Mouse (Mus musculus) liver, embryonic 11.5 days (tissue): Measurements from ENCODE around the gene Irak3. TPM values are rescaled to one million over a fixed set of nuclear protein-coding genes. Genes with fewer than 3 reads are reported as not detected.

Experiments
- ATAC-seq: fragments of 200-750 bp; cut with Nextera tagmentation; replicated peaks from 2 replicates; pipeline ENCODE4 v1.8.0; 2017; ENCODE audit warnings: moderate number of reproducible peaks, mild to moderate bottlenecking, moderate TSS enrichment, moderate library complexity; ENCODE audit not compliant: low FRiP score
- DNase-seq: peaks from one replicate; pipeline ENCODE4 v3.0.0-alpha.2; 2017; ENCODE audit warnings: low spot score
- H3K27ac ChIP-seq: fragments of 300-500 bp; sonication (generic); 2 replicates; pipeline ENCODE4 v1.5.1; 2014; ENCODE audit warnings: mild to moderate bottlenecking, low read depth, low read length, control low read depth
- H3K27me3 ChIP-seq: fragments of 300-500 bp; sonication (generic); replicated peaks from 2 replicates; pipeline ENCODE4 v1.6.1; 2014; ENCODE audit warnings: low read length, mixed read lengths; ENCODE audit not compliant: control insufficient read depth, insufficient read depth
- H3K36me3 ChIP-seq: fragments of 300-500 bp; sonication (generic); 2 replicates; pipeline ENCODE4 v1.6.1; 2014; ENCODE audit warnings: mild to moderate bottlenecking, low read length, moderate library complexity, mixed read lengths; ENCODE audit not compliant: control insufficient read depth, insufficient read depth
- H3K4me1 ChIP-seq: fragments of 300-500 bp; sonication (generic); replicated peaks from 2 replicates; pipeline ENCODE4 v1.6.1; 2014; ENCODE audit warnings: low read length, mixed read lengths; ENCODE audit not compliant: control insufficient read depth, insufficient read depth
- H3K4me2 ChIP-seq: fragments of 300-500 bp; sonication (generic); 2 replicates; pipeline ENCODE4 v1.6.1; 2014; ENCODE audit warnings: mild to moderate bottlenecking, control low read depth, moderate library complexity
- H3K4me3 ChIP-seq: fragments of 300-500 bp; sonication (generic); 2 replicates; pipeline ENCODE4 v1.5.1; 2014; ENCODE audit warnings: low read depth, low read length, control low read depth
- H3K9ac ChIP-seq: fragments of 300-500 bp; sonication (generic); 2 replicates; pipeline ENCODE4 v1.6.1; 2014; ENCODE audit warnings: low read depth, low read length, control low read depth
- H3K9me3 ChIP-seq: fragments of 300-500 bp; sonication (generic); 2 replicates; pipeline ENCODE4 v1.6.1; 2016; ENCODE audit warnings: low read length, inconsistent platforms, mixed read lengths; ENCODE audit not compliant: control insufficient read depth
- WGBS: fragments of 180-500 bp; shearing (Covaris S2); extraction: QIAGEN DNeasy Blood & Tissue Kit; methylation state at CpG from one replicate; pipeline ENCODE4 v1.1.7; 2014; 5-methylcytosine and 5-hydroxymethylcytosine counted together
- polyA plus RNA-seq: library from polyadenylated mRNA; unstranded; fragments of >200 nt; fragmentation: Nextera tagmentation; extraction: Ambion mirVana; gene quantifications from 2 replicates; pipeline ENCODE4 v1.2.1, GENCODE M21; 2014

The Irak3 gene
- polyA plus RNA-seq: 0.57 and 0.67 TPM in 2 replicates

- WGBS: 1% methylated on average over 13 of the region's 13 CpGs
- H3K27ac ChIP-seq: no peak within 1 kb of the TSS
- ATAC-seq: peak; percentile 72
- peak within 1 kb of the TSS; percentile 58 for H3K9ac ChIP-seq
- H3K27me3 ChIP-seq: peaks cover 11% of the 10 kb centered on the region
- no peaks in the 10 kb centered on the region for H3K36me3 ChIP-seq
- peak within 1 kb of the TSS; percentile 64 for H3K4me3 ChIP-seq
- H3K9me3 ChIP-seq: no peaks in the 10 kb centered on the region
- no peaks in the 10 kb centered on the region; the same call in none of the 2 replicates for H3K4me1 ChIP-seq
- H3K4me2 ChIP-seq: peak within 1 kb of the TSS; percentile 99
- peak; percentile 79 for DNase-seq
Measured at GRCm38 (mm10) chr10:120201961-120202402, at the start of gene Irak3. Irak3 (minus strand) TSS chr10:120202130.

GRCm38 (mm10) chr10:120250911-120251683 is 49.2 kb upstream of the Irak3 start:
- Histone ChIP-seq H3K27me3 (no peaks in the 10 kb centered on the region), H3K27ac (no peak overlapping the region), H3K9ac (no peak overlapping the region), H3K9me3 (no peaks in the 10 kb centered on the region), H3K4me2 (no peak overlapping the region), H3K36me3 (no peaks in the 10 kb centered on the region), H3K4me3 (no peak overlapping the region), H3K4me1 (0 out of 2 replicates have a peak, but pooled peaks cover 3% of the 10 kb centered on the region)
- DNase-seq (no peak), ATAC-seq (no peak)
- 46% methylated on average over 11 of the region's 11 CpGs for WGBS

- Histone ChIP-seq H3K36me3 (no peaks in the 10 kb centered on the region), H3K4me2 (peak overlapping the region; percentile 22), H3K4me1 (0 out of 2 replicates have a peak, but pooled peaks cover 3% of the 10 kb centered on the region), H3K27me3 (no peaks in the 10 kb centered on the region), H3K4me3 (no peak overlapping the region), H3K9me3 (no peaks in the 10 kb centered on the region), H3K9ac (no peak overlapping the region), H3K27ac (no peak overlapping the region)
- DNase-seq: peak; percentile 53
- WGBS: 34% methylated on average over 9 of the region's 9 CpGs
- ATAC-seq: no peak
Measured at GRCm38 (mm10) chr10:120246994-120247750, 45.2 kb upstream of the Irak3 start.

GRCm38 (mm10) chr10:120245681-120246080 is 43.8 kb upstream of the Irak3 start:
- Histone ChIP-seq H3K4me3 (no peak overlapping the region), H3K4me1 (0 out of 2 replicates have a peak, but pooled peaks cover 3% of the 10 kb centered on the region), H3K4me2 (no peak overlapping the region), H3K9ac (no peak overlapping the region), H3K27me3 (no peaks in the 10 kb centered on the region), H3K27ac (no peak overlapping the region), H3K36me3 (no peaks in the 10 kb centered on the region), H3K9me3 (no peaks in the 10 kb centered on the region)
- 87% methylated on average over 5 of the region's 5 CpGs for WGBS
- DNase-seq: no peak
- no peak for ATAC-seq

- DNase-seq (no peak), ATAC-seq (no peak)
- H3K4me3 ChIP-seq: no peak overlapping the region
- no peak overlapping the region for H3K9ac ChIP-seq
- no peaks in the 10 kb centered on the region for H3K9me3 ChIP-seq
- no peak overlapping the region for H3K27ac ChIP-seq
- peaks cover 3% of the 10 kb centered on the region; the same call in 1 of the 2 replicates for H3K4me1 ChIP-seq
- no peak overlapping the region for H3K4me2 ChIP-seq
- 60% methylated on average over 6 of the region's 6 CpGs for WGBS
- H3K27me3 ChIP-seq: no peaks in the 10 kb centered on the region
- no peaks in the 10 kb centered on the region for H3K36me3 ChIP-seq
Measured at GRCm38 (mm10) chr10:120242421-120242820, 40.5 kb upstream of the Irak3 start.

GRCm38 (mm10) chr10:120239476-120239875 is 37.5 kb upstream of the Irak3 start:
- no peaks in the 10 kb centered on the region for H3K36me3 ChIP-seq
- no peak for ATAC-seq
- WGBS: 43% methylated on average over 6 of the region's 6 CpGs
- H3K4me1 ChIP-seq: no peaks in the 10 kb centered on the region; the same call in 1 of the 2 replicates
- no peak overlapping the region for H3K4me2 ChIP-seq
- H3K27me3 ChIP-seq: no peaks in the 10 kb centered on the region
- H3K9me3 ChIP-seq: no peaks in the 10 kb centered on the region
- H3K4me3 ChIP-seq: no peak overlapping the region
- H3K27ac ChIP-seq: no peak overlapping the region
- DNase-seq: no peak
- H3K9ac ChIP-seq: no peak overlapping the region

- H3K9me3 ChIP-seq: no peaks in the 10 kb centered on the region
- H3K27ac ChIP-seq: no peak overlapping the region
- no peak overlapping the region for H3K9ac ChIP-seq
- no peak for ATAC-seq
- no peaks in the 10 kb centered on the region for H3K27me3 ChIP-seq
- no peak for DNase-seq
- H3K4me1 ChIP-seq: no peaks in the 10 kb centered on the region; the same call in 1 of the 2 replicates
- no peak overlapping the region for H3K4me2 ChIP-seq
- WGBS: 83% methylated on average over 8 of the region's 8 CpGs
- no peak overlapping the region for H3K4me3 ChIP-seq
- no peaks in the 10 kb centered on the region for H3K36me3 ChIP-seq
Measured at GRCm38 (mm10) chr10:120238241-120238640, 36.3 kb upstream of the Irak3 start.

- Histone ChIP-seq H3K27ac (no peak overlapping the region), H3K9ac (no peak overlapping the region), H3K36me3 (no peaks in the 10 kb centered on the region), H3K4me3 (no peak overlapping the region), H3K4me2 (no peak overlapping the region), H3K27me3 (no peaks in the 10 kb centered on the region), H3K4me1 (no peaks in the 10 kb centered on the region; the same call in 1 of the 2 replicates), H3K9me3 (no peaks in the 10 kb centered on the region)
- no peak for ATAC-seq
- WGBS: 74% methylated on average over 9 of the region's 9 CpGs
- DNase-seq: no peak
Measured at GRCm38 (mm10) chr10:120236855-120237254, 34.9 kb upstream of the Irak3 start.
